Mouse (Mus musculus) ES-E14 (cell line): ENCODE measurements at regions not wholly inside any gene's neighbourhood (a gene's known extent, or its start where the extent isn't known, plus 50 kb on each side); places are given as distances from the start of the nearest gene placed in this dataset.

Source experiments
- DNase-seq: peaks from one replicate; pipeline ENCODE4 v3.0.0-alpha.2; 2013; ENCODE audit warnings: low read depth, low spot score
- H3K27ac ChIP-seq: 2 replicates; pipeline ENCODE4 v1.5.1; 2012; ENCODE audit warnings: low read depth, mild to moderate bottlenecking, low read length, moderate library complexity, mixed read lengths; ENCODE audit not compliant: poor library complexity, insufficient read depth, severe bottlenecking
- H3K36me3 ChIP-seq: 2 replicates; pipeline ENCODE4 v1.6.1; 2012; ENCODE audit warnings: mild to moderate bottlenecking, low read length, moderate library complexity, mixed read lengths; ENCODE audit not compliant: control insufficient read depth, poor library complexity, insufficient read depth, severe bottlenecking
- H3K4me1 ChIP-seq, 2 experiments: fragments of 150-350 bp in 1 of 2; sonication (generic) in 1 of 2; 2 replicates each; pipeline ENCODE4 v1.6.1; 2012; ENCODE audit warnings: low read length in 2 of 2, mild to moderate bottlenecking in 1 of 2, mixed read lengths in 1 of 2; ENCODE audit not compliant: control insufficient read depth in 2 of 2, insufficient read depth in 2 of 2, poor library complexity in 1 of 2
- H3K4me3 ChIP-seq, 2 experiments: fragments of 150-350 bp in 1 of 2; sonication (generic) in 1 of 2; 2 replicates each; pipeline ENCODE4 v1.5.1; 2012; ENCODE audit warnings: low read length in 2 of 2, low read depth in 1 of 2, mild to moderate bottlenecking in 1 of 2, mixed read lengths in 1 of 2; ENCODE audit not compliant: insufficient read depth in 1 of 2, poor library complexity in 1 of 2, severe bottlenecking in 1 of 2
- H3K9ac ChIP-seq: 2 replicates; pipeline ENCODE4 v1.6.1; 2012; ENCODE audit warnings: low read depth, mild to moderate bottlenecking, low read length, mixed read lengths; ENCODE audit not compliant: poor library complexity, insufficient read depth, severe bottlenecking
- H3K9me3 ChIP-seq: fragments of 150-350 bp; sonication (generic); 2 replicates; pipeline ENCODE4 v1.6.1; 2012; ENCODE audit warnings: low read depth, mild to moderate bottlenecking, low read length; ENCODE audit not compliant: control insufficient read depth, insufficient read depth
- CHD2 ChIP-seq: IDR thresholded peaks from 2 replicates; pipeline ENCODE4 v1.6.1; 2014; ENCODE audit warnings: mild to moderate bottlenecking, low read depth, low read length, inconsistent platforms
- HCFC1 ChIP-seq: IDR thresholded peaks from 2 replicates; pipeline ENCODE4 v1.6.1; 2012; ENCODE audit warnings: low read length, inconsistent platforms, borderline replicate concordance; ENCODE audit not compliant: insufficient read depth
- MAFK ChIP-seq: IDR thresholded peaks from 2 replicates; pipeline ENCODE4 v1.6.1; 2014; ENCODE audit warnings: mild to moderate bottlenecking, low read depth, low read length, inconsistent platforms; ENCODE audit not compliant: insufficient read depth
- ZC3H11A ChIP-seq: IDR thresholded peaks from 2 replicates; pipeline ENCODE4 v1.6.1; 2012; ENCODE audit warnings: low read depth, mild to moderate bottlenecking, inconsistent platforms, low read length, borderline replicate concordance
- ZNF384 ChIP-seq: IDR thresholded peaks from 2 replicates; pipeline ENCODE4 v1.6.1; 2012; ENCODE audit warnings: low read depth, low read length, inconsistent platforms
- in situ Hi-C, 2 experiments: fragments of 600-800 bp; cut with MboI; formaldehyde crosslinking; loops; one replicate each; pipeline ENCODE4 v1.15.1; 2025; ENCODE audit warnings: low sequenced_read_pairs in 2 of 2, inconsistent platforms in 1 of 2; ENCODE audit not compliant: unreplicated experiment in 2 of 2

DNA sequence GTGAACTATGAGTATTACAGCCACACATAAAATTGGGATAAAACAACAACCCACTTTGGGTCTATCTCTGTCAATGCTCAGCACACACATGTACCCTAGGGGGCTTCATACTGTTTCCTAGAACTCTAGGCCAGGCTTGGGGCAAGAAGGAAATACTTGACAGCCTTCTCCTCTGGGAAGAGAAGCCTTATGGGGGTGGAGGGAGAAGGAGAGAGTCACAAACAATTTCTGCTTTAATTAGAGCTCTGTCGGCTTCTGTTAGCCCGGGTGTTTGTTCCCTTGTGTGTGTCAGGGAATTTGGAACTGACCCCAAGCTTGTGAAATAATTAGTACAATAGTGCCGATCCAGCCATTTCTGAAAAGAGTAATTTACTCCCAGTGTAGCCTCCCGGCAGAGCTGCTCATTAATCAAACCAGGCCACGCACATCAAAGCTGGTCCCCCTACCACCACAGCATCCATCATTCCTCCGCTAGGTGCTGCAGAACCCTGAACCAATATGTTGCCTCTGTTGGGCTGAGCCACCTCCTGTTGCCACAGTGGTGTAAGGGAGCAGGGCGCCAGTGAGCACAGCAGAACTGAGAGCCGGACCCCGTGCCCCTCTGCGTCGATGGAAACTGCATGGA is 307.3 kb downstream of the Tmem114 start:
- no peaks in the 10 kb centered on the region for H3K9me3 ChIP-seq
- H3K4me1 ChIP-seq = no peaks in the 10 kb centered on the region
- no peak overlapping the region for H3K27ac ChIP-seq
- H3K9ac ChIP-seq = no peak overlapping the region
- TF ChIP-seq CHD2 (no peak), ZC3H11A (no peak), HCFC1 (no peak), ZNF384 (no peak), MAFK (no peak)
- DNase-seq = no peak
- in situ Hi-C loops = no loop called here
- no peak overlapping the region for H3K4me3 ChIP-seq
- no peaks in the 10 kb centered on the region for H3K36me3 ChIP-seq

DNA sequence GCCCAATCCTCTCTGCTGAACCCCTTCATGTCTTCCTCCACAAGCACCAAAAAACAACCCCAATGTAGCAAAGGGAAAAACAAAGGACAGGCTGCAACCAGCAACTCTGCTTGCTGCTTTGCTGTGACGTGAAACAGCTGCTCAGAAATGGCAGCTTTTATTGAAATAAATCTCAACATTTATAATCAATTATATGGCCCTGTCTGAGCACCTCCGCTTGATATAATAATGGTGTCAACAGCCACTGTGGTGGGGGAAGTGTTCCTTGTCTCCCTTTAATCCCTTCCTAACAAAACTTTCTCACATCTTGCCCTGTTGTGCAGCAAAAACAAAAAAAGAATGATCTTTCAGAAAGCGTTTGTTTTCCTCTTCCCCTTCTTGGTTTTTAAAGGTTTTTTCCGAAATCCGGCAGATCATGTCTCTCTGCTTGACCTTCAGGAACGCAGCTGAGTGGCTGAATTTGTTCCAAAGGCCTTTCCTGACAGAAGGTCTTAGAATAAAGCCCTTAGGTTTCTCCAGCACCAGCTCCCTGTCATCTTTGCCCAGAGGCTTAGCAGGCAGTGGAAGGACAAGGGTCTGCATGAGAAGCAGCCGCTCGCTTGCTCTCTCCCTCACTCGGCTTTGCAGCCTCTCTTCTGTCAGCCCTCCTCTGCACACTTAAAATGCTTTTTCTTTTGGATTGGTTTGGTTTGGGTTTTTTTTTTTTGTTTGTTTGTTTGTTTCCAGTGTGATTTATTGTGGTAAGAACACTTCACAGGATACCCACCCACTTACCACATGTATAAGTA is 313.4 kb downstream of the Tmem114 start:
- in situ Hi-C loops = no loop called here
- TF ChIP-seq ZNF384 (no peak), CHD2 (no peak), ZC3H11A (no peak), HCFC1 (no peak), MAFK (no peak)

DNA sequence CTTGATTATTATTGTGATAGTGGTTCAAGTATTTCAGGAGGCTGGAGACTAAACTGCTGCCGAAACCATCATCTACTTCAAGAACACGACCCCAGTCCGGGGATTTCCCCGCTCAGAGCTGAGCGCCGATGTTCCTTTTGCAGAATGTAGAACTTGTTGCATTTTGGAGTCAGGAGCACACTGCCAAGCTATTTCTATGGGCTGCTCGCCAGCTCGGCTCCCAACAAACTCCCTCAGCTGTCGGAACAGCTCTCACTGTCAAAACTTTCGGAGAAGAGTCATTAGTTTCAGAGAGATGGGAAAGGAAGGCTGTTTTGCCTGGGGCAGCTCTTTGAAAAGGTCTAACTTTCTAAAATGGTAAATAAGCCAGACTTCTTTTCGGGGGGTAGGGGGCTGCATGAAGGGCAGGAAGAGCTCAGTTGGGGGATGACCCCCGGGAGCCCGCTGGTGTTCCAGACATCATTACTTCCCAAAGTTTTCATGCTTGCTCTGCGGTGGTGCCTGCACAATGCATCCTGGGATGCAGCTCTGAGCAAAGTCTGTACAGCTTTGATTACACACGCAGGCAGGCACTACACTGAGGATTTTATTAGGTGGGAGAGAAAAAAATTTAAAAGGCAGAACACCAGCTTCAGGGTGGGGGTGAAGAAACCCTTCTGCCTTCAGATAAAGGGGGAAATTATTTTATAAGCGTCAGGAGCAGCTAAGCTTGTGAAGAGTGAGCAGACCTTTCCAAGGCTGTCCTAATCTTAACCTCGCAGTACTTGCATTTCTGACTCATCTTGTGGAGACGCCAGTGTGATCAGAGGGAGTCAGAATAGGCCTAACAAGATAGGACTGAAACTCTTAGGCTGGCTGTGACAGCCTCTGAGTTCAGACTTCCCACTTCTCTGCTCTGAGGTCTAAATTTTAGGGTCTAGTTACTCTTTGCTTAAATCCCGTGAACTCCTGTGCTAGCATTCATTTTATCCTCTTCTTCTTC is 316.5 kb downstream of the Tmem114 start:
- Histone ChIP-seq H3K27ac (no peak overlapping the region), H3K36me3 (no peaks in the 10 kb centered on the region), H3K4me1 (no peaks in the 10 kb centered on the region), H3K9me3 (no peaks in the 10 kb centered on the region), H3K4me3 (no peak overlapping the region), H3K9ac (no peak overlapping the region)
- TF ChIP-seq CHD2 (no peak), MAFK (no peak), ZNF384 (no peak), ZC3H11A (no peak), HCFC1 (no peak)
- DNase-seq = no peak
- in situ Hi-C loops = no loop called here

More for the DNA sequence above, 313.4 kb downstream of the Tmem114 start:
- H3K4me1 ChIP-seq = no peaks in the 10 kb centered on the region
- DNase-seq = no peak
- no peaks in the 10 kb centered on the region for H3K9me3 ChIP-seq
- no peaks in the 10 kb centered on the region for H3K36me3 ChIP-seq
- no peak overlapping the region for H3K9ac ChIP-seq
- no peak overlapping the region for H3K4me3 ChIP-seq
- H3K27ac ChIP-seq = no peak overlapping the region

DNA sequence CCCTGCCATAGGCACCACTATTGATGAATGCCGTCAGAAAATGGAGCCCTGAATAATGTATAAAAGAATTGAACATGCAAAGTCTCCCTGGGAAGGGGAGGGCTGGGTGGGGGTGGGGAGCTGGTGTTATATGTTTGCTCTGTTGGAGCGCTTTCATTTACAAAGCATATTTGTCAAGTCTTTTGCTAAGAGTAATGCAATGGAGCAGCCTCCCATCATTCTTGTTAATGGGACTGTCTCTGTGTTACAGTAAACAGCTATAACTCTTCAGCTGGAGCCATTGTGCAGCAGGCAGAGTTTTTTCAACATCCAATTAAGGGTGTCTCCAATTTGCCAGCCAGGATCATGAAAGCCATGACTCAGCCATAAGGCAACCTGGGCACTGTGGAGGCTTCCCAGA is 345.9 kb downstream of the Tmem114 start:
- no peaks in the 10 kb centered on the region for H3K4me1 ChIP-seq
- DNase-seq = no peak
- in situ Hi-C loops = no loop called here
- no peaks in the 10 kb centered on the region for H3K36me3 ChIP-seq
- H3K27ac ChIP-seq = no peak overlapping the region
- no peak overlapping the region for H3K9ac ChIP-seq
- no peaks in the 10 kb centered on the region for H3K9me3 ChIP-seq
- H3K4me3 ChIP-seq = no peak overlapping the region
- TF ChIP-seq ZNF384 (no peak), HCFC1 (no peak), MAFK (no peak), CHD2 (no peak), ZC3H11A (no peak)
